Mouse (Mus musculus) adrenal gland, adult (tissue): Measurements from ENCODE around the gene Lsamp.

Source experiments
- DNase-seq, 2 experiments: peaks; one replicate each; pipeline ENCODE4 v3.0.0; 2022 to 2023; ENCODE audit warnings: low spot score in 1 of 2; ENCODE audit not compliant: inconsistent age in 2 of 2

Lsamp gene

DNA sequence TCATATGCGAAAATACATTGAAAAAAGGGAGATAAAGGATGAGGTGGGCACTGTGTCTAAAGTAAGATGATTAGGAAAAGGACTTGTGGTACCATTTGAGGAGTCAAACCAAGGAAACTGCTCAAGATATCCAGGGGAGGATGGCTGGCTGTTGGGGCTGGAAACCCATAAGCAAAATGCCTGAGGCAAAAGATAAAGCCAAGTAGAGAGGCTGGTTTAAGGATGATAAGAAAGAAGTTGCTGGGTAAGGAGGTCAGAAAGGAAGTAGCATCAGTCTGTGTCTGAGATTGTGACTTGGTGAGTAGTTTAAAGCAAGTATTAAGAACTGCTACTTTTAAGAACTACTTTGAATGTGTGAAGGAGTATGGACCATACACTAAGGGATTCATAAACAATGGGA is 1497.7 kb downstream of the Lsamp start:
- DNase-seq = no peak

DNA sequence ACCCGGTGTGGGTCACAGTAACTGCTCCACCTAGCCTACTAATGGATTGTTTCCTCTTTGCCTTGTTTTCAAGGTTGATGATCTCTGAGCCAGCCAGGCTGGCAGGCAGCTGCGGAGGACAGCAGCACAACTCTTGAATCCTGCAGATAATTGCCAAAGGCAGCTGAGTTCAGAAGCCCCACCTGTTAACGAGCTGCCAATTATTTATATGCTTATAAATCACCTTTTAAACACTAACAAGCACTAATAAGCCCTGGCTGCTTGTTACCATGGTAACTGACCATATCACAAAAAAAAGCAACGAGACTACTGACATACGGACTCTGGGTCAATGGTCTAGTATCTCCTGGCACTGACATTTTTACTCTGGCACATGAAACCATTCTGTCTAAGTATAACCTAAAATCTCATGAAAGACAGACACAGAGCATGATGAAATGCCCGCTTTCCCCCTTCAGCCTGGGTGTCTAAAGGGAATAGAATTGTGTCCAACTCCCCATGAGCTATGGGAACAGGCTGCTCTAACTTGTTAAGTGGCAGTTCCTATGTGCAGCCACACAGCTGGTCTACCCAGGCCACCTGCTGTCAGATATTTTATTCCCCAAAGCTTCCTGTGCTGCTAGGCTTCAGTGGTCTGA is 1526.9 kb downstream of the Lsamp start:
- peak in 1 of 2 experiments; percentile 47 for DNase-seq

DNA sequence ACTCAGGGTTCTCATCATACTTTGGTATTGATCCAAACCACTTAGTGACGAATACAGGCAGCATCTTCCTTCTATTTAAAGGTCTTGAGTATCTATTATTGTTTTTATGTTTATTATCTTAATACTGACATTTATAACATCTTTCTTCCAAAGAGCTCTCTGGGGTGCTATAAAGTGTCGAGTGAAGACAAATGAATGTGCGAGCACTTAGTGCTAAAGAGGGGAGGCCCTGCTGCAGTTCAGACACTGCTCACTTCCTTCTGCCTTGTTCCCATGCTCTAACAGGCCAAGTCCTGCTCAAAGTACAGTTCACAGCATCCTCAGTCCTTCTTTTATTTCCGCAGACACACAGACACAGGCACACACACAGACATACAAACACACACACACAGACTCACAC is 1537.4 kb downstream of the Lsamp start:
- no peak for DNase-seq

GRCm38 (mm10) chr16:41524266-41524665 is 1540.1 kb downstream of the Lsamp start:
- DNase-seq = peak in 1 of 2 experiments; percentile 30

DNA sequence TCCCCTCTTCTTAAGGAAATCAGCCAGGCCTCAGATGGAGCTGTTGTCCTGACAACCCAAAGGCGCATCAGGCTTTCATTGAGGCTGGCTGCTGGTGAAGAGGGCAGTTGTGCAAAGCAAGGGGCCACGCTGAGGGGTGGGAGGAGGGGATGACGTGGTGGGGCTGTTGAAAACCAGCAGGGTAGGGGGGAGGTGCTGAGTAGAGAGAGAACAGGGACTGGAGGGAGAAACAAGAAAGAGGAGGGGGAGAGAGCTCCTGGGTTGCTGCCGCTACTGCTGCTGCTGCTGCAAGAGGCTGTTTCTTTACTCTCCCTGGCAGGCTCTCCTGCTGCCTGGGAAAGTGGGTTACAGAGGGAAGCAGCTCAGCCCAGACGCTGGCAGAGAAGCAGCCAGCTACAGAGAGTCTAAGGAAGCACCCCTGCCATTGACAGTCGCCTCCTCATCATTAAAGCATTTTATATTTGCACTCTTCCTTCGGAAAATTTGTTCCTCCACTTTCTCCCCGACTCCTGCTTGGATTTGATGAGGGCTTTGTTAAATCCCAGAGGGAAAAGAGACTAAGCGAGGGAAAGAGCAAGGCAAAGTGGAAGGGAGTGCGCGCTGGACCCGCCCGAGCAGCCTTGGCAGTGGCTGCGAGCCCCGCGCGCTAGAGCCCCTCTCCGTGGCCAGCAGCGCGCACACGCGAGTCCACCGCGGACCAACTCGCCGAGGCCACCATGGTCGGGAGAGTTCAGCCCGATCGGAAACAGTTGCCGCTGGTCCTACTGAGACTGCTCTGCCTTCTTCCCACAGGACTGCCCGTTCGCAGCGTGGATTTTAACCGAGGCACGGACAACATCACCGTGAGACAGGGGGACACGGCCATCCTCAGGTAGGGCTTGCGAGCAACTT is 1548.7 kb downstream of the Lsamp start:
- DNase-seq = peak in 1 of 2 experiments; percentile 54

DNA sequence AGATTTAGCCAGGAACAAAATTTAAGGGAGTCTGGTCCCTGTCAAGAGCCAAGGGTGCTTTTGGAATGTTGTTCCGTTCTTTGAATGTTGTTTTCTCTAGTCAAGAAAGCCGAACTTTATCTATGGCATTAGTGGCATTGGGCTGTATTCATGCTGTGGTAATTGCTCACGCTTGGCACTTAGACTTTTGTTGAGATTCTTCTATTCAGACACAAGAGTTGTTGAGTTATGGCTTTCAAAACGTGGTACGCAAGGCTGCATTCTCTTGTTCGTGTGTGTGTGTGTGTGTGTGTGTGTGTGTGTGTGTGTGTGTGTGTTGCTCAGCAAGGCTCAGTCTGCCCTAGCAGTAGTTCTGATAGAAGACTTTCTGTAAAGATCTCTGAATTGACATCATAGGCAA is 1549.5 kb downstream of the Lsamp start:
- DNase-seq = no peak

GRCm38 (mm10) chr16:41535806-41536205 is 1551.6 kb downstream of the Lsamp start:
- DNase-seq = no peak

DNA sequence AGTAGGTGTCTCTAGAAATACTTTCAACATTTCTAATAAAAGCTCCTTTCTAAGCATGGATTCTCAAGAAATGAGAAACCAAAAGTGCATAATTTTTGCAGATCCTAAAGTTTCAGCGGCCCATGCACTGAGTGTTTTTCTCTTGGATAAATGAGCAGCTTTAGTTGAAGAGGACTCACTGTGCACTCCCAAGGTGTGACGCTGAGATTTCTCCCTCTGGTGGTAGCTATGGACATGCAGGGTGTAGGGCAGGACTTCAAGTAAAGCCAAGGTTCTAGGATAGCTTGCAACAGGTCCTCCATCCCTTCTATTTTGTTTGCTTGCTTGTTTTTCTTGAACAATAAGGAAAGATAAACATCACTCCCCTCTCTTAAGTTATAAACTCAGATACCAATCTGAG is 1558.5 kb downstream of the Lsamp start:
- DNase-seq = no peak

- no peak for DNase-seq
These were observed 1567.0 kb downstream of the Lsamp start for GRCm38 (mm10) chr16:41551164-41551563.

GRCm38 (mm10) chr16:41551851-41552262 is 1567.7 kb downstream of the Lsamp start:
- no peak for DNase-seq

- no peak for DNase-seq
These were observed 1572.9 kb downstream of the Lsamp start for GRCm38 (mm10) chr16:41557104-41557503.

DNA sequence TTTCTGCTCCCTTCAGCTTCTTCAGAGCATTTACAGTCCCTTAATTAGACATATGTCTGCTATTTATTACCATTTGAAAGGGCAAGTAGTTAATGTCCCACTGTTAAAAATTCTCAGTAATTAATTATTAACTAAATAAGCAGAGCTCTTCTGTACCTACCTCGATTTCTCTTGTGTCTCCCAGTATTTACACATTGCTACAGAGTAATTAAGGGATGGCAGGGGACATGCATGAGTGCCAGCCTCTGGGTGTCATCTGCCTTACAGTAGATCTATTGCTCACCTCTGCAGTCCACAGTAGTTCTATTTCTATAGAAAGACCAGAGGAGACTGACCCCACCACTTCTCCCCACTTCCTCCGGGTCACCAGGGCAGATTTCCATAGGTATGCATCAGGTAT is 1581.1 kb downstream of the Lsamp start:
- DNase-seq = no peak

GRCm38 (mm10) chr16:41588675-41589301 is 1604.6 kb downstream of the Lsamp start:
- DNase-seq = no peak

DNA sequence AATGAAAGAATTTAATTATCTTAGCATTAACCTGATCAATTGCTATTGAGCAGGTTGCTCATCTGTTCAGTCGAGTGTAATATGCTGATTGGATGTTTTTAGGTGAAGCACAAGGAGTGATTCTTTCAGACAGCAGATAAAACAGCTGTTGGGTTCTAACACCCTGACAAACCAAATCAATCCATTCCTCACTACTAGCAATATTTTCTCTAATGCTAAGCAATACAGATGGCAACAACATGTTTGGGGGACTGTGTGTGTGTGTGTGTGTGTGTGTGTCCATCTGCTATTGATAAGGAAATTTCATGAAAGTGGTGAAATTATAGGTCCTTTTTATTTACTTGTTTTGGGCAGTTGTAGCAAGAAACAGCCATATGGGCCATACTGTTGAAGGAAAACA is 1628.1 kb downstream of the Lsamp start:
- DNase-seq = no peak

DNA sequence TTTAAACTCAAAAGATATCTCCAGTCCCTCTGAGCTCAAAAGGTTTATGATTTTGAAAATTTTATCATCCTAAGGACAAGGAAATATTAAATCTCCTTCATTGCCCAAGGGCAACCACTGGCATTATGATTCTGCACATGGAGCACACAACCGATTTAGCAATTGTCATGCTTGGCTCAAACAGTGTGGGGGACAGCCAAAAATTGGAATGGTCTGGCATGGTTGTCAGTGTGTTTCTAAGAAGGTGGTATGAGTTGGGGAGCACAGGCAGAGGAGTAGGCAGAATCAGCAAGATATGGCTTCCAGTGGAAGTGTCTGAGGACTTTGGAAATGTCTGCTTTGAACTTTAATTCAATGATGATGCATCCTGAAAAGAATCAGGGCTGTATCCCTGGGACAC is 1639.7 kb downstream of the Lsamp start:
- DNase-seq = no peak

GRCm38 (mm10) chr16:41633898-41634297 is 1649.7 kb downstream of the Lsamp start:
- DNase-seq = no peak

GRCm38 (mm10) chr16:41640876-41641275 is 1656.7 kb downstream of the Lsamp start:
- no peak for DNase-seq

GRCm38 (mm10) chr16:41653261-41653660 is 1669.1 kb downstream of the Lsamp start:
- no peak for DNase-seq

DNA sequence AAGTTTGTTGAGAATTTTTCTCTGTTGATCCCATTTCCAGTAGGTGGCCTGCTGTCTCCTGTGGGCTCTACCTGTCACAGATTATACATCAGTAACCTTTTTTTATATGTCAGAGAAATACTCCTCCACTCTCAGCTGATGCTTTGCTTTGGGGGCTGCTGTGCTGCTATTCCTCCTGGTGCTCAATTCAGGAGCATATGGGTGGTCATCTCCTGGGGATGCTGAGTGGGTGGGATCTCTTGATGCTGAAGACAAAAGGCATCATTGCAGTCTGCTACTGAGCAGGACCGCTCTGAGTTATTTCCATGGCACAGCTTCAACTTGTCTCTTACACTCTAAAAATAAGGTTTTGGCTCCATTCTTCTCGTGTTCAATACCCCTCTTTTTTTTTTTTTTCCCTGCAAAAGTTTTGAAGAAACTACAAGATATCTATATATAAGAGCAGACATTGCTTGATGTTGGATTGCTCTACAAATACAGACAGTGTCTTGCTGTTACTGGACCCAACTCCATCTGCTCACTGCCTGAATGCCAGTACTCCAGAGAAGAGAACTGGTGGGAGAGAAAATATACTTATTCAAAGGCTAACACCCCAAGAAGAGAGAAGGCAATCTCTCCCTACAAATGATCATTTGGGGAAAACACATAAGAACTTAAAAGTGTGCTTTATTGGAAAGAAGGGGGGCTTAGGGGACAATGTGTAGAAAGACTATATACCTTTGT is 1690.3 kb downstream of the Lsamp start:
- DNase-seq = no peak

GRCm38 (mm10) chr16:41675774-41676173 is 1691.6 kb downstream of the Lsamp start:
- no peak for DNase-seq

DNA sequence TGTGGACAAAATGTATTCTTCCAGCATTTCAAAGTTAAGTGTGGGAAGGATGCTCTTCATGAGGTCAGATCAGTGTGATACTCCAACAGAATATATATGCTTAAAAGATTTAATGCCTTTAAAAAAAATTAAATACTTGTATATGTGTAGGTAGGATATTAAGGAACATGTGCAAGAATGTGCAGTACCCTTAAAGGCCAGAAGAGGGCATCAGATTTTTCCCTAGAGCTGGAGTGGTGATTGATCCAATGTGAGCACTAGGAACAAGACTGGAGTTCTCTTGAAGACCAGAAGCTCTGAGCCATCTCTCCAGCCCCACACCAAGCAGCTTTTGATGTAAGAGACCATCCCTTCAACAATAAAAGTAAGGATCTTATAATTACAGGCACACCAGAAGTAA is 1708.3 kb downstream of the Lsamp start:
- DNase-seq = peak; percentile 5 to 69
